Mouse (Mus musculus): ENCODE data around the gene Gmfg. TPM values are rescaled to one million over a fixed set of nuclear protein-coding genes. Genes with fewer than 3 reads are reported as not detected.
A peak's percentile ranks its signal among the peaks of the same experiment; 100 is the strongest.

Gene Gmfg
- total RNA-seq (2022), result 1 to 10 TPM; 3.5 to 5.7 (median 4.8) TPM

DNA sequence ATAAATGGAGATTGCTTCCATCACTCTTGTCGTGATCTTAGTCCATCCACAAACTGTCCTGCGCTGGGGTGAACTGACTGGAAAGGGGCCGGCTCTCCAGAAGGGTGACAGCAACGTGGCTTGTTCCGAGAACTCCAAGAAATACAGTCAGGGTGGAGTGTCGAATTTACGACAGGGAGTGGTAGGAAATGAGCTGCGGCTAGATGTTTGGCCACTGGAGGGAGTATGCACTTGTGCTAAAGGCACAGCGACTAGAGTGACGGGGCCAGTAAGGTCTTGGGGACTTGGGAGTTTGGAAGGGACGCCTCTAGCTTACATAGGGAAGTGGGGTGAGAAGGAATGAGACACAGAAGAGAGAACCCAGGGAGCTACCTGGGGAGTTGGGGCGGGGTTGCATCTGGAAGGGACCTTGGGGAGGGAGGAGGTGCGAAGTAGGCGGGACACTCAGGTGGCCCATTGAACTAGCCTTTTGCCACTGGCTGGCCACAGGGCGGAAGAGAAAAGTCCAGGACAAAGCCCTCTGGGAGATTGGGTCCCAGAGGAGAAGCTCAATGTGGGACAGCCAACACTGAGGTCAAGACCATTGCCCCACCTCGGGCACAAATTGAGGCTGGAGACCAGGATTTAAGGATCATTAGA, at the start of gene Gmfg:
Gmfg (plus strand) TSS at position 516 of the 639 bp plus-strand sequence.
- DNase-seq (ENCODE audit: low spot score), result peak; percentile 86

DNA sequence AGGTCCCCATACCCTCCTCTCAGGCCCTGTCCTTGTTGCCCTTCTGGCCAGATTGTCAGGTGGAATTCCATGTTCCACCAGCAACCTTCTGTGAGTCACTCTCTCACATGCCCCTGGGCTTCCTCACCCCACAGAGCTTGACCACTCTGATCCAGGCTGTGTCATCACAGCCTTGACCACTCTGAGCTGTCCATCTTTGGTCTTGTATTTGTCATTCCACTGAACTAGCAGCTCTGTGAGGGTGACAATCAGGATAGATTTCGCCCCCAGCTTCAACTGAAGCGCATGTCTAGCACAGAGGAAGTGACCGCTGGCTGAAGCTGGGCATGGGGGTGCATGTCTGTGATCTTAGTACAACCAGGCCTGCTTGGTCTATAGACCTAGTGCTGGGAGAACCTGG, 46.9 kb upstream of the Gmfg start:
- DNase-seq (ENCODE audit: low spot score), result no peak

DNA sequence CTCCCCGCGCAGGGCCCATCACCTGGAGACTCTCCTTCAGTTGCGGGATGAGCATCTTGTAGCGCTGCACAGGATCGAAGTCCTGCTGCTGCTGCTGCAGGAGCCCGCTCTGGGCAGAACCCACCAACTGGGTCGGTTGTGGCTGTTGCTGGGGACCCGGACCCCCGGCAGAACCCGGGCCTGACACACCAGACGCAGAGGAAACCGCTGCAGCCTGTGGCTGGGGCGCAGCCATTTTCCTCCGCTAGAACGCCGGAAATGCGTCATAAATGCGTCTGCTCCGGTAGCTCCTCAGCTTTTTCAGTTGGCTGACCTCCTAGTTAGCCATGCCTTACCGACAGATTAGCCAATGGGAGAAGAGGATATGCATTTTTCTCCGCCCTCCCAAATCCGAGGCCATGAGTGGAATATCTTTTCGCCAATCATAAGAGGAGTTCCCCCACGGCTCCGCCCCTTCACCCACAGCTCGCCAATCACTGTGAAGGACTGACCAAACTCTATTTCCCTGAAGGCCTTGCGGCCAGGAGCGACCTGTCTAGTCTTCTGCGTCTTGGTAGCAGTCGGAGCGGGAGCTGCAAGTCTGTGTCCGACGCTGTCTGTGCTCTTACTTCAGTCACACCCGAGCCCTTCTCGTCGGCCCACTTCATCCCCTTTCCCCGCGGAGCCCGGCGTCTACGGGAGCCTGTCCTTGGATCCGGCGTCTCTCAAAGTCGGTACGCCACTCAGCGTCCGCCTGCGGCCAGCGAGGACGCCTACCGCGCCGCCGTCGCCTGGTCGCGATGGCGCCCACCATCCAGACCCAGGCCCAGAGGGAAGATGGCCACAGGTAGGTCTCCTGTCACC, 44.6 kb upstream of the Gmfg start, which contains the start of the genes Med29 and Paf1:
Med29 (minus strand) TSS at position 280 of the 843 bp plus-strand sequence.
Paf1 (plus strand) TSS at position 523 of the 843 bp plus-strand sequence.
- DNase-seq (ENCODE audit: low spot score), result peak; percentile 99

DNA sequence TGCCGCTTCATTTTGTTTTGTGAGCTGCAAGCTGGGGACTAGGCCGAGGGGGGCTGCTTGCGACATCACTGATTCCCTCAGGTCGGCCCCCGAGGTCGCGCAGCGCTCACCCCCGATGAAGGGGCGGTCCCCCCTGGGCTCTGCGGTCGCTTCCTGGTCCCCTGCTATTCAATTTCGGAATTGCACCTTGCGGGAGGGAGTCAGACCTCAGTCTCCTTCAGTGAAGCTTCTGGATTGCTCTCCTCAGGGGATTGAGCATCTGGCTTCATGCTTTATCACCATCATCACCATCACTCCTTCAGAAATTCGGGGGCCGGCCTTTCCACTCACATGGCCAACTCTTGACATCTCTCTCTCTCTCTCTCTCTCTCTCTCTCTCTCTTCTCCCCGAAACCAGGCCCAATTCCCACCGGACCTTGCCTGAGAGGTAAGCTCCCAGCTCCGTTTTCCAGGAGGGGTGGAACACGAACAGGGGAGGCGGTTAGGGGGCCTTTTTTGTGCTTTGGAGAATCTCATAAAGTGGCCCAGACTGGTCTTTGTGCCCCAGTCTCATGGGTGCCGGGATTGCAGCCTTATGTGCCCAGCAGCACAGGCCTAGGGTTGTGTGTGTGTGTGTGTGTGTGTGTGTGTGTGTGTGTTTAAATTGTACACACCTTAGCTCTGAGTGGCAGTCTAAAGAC, 43.8 kb upstream of the Gmfg start:
- DNase-seq (ENCODE audit: low spot score), result no peak

DNA sequence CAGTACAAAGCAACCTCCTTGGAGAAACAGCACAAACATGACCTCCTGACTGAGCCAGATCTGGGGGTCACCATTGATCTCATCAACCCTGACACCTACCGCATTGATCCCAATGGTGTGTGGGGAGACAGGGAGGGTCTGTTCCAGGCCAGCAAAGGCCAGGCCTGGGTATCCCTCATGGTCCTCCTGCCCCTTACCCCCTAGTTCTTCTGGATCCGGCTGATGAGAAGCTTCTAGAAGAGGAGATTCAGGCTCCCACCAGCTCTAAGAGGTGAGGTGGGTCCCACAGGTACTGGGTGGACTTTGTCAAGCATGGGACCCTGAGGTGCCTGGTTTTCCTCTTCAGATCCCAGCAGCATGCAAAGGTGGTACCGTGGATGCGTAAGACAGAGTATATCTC, 41.8 kb upstream of the Gmfg start:
- no peak for DNase-seq (ENCODE audit: low spot score)

DNA sequence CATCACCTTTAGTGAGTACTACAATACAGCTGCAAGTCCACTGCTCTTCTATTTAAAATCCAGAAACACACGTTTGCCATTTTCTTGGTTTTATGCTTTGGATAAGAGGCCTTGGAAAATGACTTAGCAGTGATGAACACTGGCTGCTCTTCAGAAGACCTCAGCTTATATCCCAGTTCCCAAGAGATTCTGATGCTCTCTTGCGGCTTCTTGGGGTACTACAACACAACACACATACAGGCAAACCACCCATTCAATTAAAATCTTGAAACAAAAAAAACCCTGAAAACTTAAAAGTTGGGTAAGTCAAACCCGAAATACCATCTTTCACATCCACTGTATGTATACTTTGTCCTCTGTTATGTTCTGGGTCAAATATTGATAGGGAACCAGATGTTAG, 39.2 kb upstream of the Gmfg start:
- no peak for DNase-seq (ENCODE audit: low spot score)

DNA sequence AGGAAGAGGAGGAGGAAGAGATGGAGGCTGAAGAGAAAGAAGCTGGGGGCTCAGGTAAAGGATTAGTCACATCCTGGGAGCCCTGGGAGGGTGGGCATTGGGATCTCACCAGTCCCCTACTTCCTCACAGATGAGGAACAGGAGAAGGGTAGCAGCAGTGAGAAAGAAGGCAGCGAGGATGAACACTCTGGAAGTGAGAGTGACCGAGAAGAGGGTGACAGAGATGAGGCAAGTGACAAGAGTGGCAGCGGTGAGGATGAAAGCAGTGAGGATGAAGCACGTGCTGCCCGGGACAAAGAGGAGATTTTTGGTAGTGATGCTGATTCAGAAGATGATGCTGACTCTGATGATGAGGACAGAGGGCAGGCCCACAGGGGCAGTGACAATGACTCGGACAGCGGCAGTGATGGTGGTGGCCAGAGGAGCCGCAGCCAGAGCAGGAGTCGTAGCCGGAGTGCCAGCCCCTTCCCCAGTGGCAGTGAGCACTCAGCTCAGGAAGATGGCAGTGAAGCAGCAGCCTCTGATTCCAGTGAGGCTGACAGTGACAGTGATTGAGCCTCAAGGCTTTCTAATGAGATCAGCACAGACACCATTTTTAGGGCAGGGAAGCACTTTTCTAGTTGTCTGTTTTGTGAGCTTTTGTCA, 38.4 kb upstream of the Gmfg start:
- no peak for DNase-seq (ENCODE audit: low spot score)

DNA sequence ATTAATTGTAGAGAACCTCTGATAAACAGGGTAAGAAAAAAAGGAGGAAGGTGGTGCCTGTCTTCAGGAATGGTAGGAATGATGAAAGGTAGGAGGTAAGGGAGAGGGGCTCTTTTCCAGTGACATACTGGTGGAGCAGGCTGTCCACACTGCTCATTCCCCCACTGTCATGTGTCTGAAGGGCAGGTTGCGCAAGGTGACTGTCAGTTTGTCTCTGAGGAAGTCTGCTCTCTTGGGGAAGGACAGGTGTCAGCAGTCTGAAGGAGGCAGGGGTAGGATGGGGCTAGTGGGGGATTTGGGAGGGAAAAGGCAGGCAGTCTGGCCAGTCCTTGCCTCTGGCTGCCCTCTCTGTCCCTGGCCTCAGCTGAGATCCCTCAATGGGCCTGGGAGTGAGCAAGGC, 36.2 kb upstream of the Gmfg start:
- no peak for DNase-seq (ENCODE audit: low spot score)

DNA sequence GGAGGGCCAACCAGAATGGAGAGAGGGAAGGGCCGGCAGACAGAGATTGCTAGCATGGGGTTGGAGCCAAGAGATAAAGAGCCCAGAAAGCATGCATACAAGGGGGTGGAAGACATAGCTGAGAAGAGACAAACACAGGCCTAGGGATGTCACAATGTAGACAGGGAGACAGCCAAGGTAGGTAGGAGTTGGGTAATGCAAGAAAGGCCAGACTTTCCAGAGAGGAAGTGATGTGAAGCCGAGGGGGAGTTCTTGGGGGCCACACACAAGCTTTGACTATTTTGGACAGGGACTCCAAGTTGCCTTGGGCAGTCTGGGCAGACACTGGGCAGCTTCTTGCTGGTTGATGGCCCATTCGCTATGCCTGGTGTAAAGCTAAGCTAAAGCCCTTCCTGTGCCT, 35.3 kb upstream of the Gmfg start:
- DNase-seq (ENCODE audit: low spot score), result no peak

DNA sequence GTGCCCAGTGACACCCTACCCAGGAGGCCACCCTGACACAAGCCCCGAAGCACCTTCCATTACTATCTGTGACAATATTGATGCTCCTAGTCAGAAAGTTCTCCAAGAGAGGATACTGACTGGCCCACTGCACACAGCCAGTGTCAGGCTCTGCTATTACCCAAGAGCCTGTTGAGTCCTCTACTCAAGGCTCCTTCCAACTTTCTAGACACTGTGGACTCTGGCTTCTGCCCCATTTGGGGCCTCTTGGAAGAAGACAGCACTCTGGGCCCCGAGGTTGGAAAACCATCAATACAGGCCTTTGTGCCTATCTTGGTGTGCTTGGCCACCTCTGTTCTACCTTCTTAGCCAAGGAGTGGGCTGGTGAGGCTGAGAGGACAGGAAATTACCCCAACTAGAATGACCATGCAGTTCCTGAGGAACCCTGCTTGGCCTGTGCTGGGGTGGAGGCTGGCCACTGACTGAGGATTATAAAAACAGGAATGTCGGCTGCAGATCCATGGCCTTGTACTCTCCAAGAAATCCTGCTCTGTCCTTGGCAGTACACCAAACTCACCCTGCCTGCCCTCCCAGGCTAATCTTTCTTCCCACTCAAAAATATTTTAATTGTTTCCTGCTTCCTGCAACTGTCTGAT, 26.3 kb upstream of the Gmfg start:
- DNase-seq (ENCODE audit: low spot score), result peak; percentile 84

DNA sequence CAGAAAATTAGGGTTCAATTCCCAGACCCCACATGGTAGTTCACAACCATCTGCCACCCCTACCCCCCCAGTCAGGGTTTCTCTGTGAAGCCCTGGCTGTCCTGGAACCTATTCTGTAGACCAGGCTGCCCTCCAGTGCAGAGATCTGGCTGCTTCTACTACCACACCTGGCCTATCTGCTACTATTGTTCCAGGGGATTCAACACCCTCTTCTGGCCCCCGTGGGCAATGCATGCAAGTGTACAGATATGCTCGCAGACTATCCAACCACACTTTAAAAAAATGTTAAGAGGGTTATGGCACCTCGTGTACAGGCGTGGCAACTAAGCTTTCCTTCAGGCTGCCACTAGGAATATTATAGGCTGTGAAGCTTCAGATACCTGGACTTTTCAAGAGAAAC, 24.4 kb upstream of the Gmfg start:
- no peak for DNase-seq (ENCODE audit: low spot score)

DNA sequence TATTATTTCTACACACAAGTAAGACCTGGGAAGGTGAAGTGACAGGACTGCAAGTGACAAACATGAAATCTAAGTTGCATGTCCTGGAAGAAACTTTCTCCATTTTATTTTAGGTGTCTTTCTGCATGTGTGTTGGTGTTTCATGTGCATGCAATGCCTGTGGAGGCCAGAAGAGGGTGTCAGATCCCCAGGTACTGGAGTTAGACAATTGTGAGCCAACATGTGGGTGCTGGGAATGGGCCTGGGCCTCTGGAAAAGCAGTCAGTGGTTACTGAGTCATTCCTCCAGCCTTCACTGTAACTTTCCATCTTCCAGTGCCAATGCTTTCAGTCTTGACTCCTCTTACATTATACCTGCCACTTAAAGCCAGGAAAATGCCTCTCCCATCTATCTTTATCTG, 19.9 kb upstream of the Gmfg start:
- DNase-seq (ENCODE audit: low spot score), result no peak

DNA sequence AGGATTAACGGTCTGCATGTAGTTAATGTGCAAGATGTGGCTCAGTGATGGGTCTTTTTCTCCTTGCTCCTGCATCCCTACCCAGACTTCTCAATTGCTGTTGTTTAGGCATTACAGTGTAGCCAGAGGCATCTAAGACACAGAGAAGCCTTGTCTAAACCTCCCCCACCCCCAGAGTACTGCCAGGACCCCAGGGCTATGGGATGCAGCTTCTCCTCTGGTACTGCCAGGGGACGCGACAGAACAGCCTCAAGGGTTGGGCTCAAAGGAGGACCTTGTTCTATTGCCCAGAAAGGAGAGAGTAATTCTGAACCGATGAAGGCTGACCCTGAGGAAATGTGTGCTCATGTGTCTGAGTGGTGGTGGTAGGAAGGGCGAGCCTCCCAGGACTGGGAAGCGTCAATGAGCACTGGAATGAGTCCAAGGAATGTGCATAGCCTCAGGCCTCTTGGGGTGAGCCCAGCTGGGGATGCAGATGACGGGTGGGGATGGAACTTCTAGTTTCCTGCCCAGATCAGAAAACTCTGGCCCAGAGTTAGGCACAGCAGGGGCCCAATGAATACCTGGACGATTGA, 19.1 kb upstream of the Gmfg start:
- DNase-seq (ENCODE audit: low spot score), result peak; percentile 77

DNA sequence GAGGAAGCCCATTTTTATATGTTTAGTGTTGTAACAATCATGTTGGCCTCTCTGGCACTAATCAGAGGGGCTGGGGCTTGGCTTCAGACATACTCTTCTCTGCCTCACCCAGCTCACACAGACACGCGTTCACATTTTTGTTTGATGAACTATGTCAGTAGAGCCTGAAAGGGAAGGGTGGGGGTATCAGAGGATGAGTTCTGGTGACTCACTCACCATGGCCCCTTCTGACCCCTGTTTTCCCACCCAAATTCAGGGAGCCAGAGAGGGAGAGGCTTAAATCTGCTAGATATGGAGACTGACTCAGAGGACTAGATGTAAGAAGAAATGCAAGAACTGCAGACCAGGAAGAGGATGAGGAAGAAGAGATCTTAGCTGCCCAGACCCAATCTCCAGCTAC, 17.8 kb upstream of the Gmfg start:
- DNase-seq (ENCODE audit: low spot score), result no peak

DNA sequence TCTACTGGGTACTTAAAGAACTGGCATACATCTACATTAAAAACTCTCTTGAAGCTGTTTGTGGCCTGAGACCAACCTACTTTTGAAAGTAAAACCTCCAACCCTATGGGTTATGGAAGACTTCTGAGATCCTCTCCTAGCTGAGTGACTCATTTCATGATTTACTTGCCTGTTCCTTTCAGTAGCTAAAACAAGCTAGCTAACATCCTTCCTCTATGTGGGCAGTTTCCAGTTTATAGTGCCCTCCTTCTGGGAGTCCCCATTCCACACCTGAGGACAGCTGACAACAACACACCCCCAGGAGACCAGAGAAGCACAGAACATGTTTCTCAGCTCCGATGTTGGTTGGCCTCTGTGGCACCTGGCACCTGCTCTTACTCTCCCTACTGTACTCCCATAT, 14.2 kb upstream of the Gmfg start:
- DNase-seq (ENCODE audit: low spot score), result no peak

DNA sequence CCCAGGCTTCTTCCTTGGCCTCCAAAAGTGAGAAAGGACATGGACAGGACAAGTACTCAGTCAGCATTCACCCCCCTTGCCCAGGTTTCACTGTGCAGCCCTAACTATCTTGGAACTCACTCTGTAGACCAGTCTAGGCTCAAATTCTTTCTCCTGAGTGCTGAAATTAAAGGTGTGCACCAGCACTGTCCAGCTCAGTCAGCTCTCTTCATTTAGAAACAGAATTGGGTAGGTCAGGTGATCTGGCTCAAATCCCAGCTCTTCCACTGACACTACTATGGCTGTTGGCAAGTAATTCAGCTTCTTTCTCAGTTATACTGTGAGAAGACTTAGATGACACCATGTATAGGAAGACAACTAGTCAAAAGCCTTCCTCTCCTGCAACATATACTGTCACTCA, 9.5 kb upstream of the Gmfg start:
- no peak for DNase-seq (ENCODE audit: low spot score)

DNA sequence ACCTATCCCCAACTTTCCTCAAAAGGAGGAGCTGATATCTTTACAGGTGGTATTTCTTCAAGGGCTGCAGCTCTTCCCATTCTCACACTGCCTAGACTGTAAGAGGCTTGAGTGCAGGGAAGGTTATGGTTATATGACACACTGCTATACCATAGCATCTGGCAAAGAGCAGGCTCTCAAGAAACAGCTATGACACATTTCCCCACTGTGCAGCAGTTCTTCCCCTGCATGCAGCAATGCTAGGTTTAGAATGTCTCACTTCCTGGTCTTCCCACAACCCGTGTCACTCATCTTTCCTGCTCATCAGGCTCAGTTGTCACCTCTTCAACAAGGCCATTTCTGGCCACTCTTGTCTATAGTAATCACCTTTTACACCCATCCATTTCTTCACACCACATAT, 6.7 kb upstream of the Gmfg start:
- DNase-seq (ENCODE audit: low spot score), result no peak

DNA sequence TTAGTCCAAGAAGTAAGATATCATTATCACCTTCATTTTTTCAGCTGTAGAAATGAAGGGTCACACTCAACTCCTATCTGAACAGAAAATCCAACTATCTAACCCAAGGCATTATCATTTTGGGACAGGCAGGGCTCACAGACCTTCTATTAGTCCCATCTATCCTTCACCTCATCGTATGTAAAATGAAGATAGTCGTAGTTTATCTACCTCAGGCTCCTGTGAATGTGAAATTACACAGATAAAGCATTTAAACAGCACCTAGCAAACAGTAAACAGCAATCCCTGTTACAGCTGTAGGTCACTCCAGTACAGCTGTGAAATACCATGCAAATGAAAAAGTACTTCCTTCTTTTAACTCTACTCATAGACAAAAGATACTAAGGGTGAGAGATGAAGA, 5.0 kb upstream of the Gmfg start:
- DNase-seq (ENCODE audit: low spot score), result no peak

DNA sequence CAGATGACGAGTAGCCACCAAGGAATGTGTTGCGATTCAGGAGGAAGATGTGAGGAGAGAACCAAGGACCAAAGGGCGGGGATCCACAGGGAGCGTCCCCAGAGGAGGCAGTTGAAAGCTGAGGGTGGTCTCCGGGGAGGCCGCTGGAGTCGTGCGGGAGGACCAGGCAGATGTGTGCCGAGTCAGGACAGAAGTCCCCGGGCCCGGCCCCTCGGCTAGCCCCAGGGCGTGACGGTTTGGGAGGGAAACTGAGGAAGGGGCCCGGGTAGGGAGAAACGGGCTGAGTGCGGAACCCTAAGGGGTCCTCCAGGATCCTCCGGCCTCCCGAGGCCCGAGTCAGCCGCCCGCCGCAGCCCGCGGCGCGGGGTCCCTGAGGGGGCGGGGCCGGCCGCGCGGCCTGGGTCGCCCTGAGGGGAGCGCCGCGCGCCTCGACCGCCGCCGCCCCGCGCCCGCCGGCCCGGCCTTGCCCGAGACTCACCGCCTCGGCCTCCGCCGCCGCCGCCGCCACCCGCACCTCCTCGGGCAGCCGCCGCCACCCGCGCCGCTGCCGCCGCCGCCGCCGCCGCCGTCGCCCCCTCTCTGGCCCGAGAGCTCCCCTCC, 1.5 kb upstream of the Gmfg start:
- no peak for DNase-seq (ENCODE audit: low spot score)

DNA sequence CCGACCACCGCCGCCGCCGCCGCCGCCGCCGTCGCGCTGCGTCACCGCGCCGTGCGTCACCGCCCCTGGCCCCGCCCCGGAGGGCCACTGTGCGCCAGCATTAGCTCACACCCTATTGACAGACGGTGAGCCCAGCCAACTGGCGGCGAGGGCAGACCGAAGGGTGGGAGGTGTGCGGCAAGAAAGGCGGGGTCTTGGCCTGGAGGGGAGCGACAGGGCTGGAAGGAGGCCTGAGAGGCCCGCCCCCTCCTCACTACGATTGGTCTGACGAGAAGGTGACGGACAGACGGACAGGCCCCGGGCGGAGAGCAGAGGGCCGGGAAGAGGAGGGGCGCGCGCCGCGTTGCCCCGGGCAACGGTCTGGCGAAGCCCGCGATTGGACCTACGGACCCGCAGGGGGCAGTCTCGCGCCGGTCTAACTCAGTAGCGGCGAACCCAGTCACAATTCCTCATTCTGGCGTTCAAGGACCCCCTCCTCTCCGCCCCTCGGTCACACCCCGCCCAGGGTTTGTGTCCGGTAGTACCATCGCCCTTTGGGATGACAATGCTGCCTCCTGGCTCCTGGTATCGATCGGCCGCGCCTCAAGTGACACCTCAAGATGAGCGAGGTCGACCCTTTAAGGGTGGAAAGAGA, 859 bp upstream of the Gmfg start:
- DNase-seq (ENCODE audit: low spot score), result peak; percentile 99

Measured in heart, adult 8-10 months (tissue).